Comparison of ENCODE assay signal across 19 mouse cellular contexts in genomic region chr1:45875640-45876039, GRCm38 (mm10). TPM values are rescaled to one million over a fixed set of nuclear protein-coding genes. Genes with fewer than 3 reads are reported as not detected.
"Had no signal": no experiment of that assay in that cellular context is flagged by ENCODE, and none has a peak within 500 bp of the region (broad histone marks: within the 10 kb centered on the region; RNA-seq: fewer than 3 reads in every experiment).

No protein-coding gene starts in this region.

- ATAC-seq: midbrain, embryonic 13.5 days had no signal

- H3K4me1 ChIP-seq: kidney, embryonic 15.5 days; limb, embryonic 10.5 days; midbrain, embryonic 13.5 days had no signal

- H3K4me2 ChIP-seq: kidney, embryonic 15.5 days; lung, embryonic 14.5 days; midbrain, embryonic 13.5 days had no signal

- H3K9ac ChIP-seq: kidney, embryonic 15.5 days; lung, embryonic 14.5 days; midbrain, embryonic 13.5 days had no signal

- H3K4me3 ChIP-seq: kidney, embryonic 15.5 days; limb, embryonic 10.5 days; midbrain, embryonic 13.5 days had no signal

- H3K27ac ChIP-seq: kidney, embryonic 15.5 days; limb, embryonic 10.5 days; midbrain, embryonic 13.5 days had no signal

- DNase-seq: kidney, adult 2 months; kidney, postnatal 25 days; layer of hippocampus, postnatal 36 days; lung, embryonic 14.5 days; lung, postnatal 10 days; lung, postnatal 4 days; right cerebral cortex, postnatal 14 days; thymus, adult 2 months; thymus, postnatal 25 days had no signal

- H3K9me3 ChIP-seq: kidney, embryonic 15.5 days; limb, embryonic 10.5 days; midbrain, embryonic 13.5 days had no signal

- H3K27me3 ChIP-seq: kidney, embryonic 15.5 days; midbrain, embryonic 13.5 days had no signal

- H3K36me3 ChIP-seq: kidney, embryonic 15.5 days; limb, embryonic 10.5 days; midbrain, embryonic 13.5 days had no signal

RNA-seq across cellular contexts. Expression of gene Gm5269, which starts 14.4 kb away (rescaled TPM):
- total RNA-seq: layer of hippocampus, postnatal 36 days; left cerebral cortex, adult 8-10 months; midbrain, postnatal 0 days had no signal
- polyA plus RNA-seq: intestine, embryonic 16.5 days; kidney, adult 2 months; kidney, embryonic 15.5 days; limb, embryonic 10.5 days; limb, embryonic 14.5 days; lung, embryonic 14.5 days; midbrain, embryonic 13.5 days; midbrain, postnatal 0 days; neural tube, embryonic 14.5 days; testis, adult 2 months; thymus, adult 2 months; urinary bladder, adult 2 months had no signal
